Mouse (Mus musculus) c-Kit-positive CD71-positive TER-119-negative erythroid progenitor cells, embryonic 14.5 days (primary cell): ENCODE results near the gene Setd1a.
A peak's percentile ranks its signal among the peaks of the same experiment; 100 is the strongest.
"Not testable (repeated sequence)": the region's sequence is repeated elsewhere in the genome, so short reads cannot be mapped to it uniquely, and the experiment has no call there.

Experiments
- DNase-seq: peaks from one replicate; pipeline ENCODE4 v3.0.0-alpha.2; 2013; ENCODE audit warnings: low read depth

The Setd1a gene

DNA sequence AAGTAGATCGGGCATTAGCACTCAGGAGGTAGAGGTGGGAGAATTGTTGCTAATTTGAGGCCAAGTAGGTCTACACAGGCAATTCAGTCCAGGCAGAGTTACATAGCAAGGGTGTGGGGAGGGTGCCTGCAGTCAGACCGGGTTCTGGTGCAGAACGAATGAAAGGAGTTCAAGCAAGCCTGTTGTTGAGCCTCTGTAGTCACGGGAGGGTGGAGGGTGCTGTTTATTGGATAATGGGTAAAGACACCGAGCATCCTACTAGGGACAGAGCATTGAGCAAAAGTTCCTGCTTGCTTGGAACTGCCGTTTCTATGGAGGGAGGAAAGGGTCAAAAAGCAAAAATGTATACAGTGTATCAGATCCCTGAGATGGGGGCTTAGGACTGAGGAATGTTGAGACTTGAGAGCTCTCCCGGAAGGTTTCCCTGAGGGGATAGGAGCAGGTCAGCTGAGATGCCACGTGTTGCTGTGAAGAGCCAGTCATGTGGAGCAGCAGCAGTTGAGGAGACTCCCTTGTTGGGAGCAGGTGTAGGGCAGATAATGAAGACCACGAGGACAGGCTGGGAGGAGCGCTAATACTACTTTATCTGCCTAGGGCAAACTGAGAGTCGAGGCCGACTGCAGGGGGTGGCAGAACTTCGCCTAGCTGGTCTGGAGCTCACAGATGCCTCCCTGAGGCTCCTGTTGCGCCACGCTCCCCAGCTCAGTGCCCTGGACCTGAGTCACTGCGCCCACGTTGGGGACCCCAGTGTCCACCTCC, 9.4 kb upstream of the Setd1a start:
- peak; percentile 87 for DNase-seq

DNA sequence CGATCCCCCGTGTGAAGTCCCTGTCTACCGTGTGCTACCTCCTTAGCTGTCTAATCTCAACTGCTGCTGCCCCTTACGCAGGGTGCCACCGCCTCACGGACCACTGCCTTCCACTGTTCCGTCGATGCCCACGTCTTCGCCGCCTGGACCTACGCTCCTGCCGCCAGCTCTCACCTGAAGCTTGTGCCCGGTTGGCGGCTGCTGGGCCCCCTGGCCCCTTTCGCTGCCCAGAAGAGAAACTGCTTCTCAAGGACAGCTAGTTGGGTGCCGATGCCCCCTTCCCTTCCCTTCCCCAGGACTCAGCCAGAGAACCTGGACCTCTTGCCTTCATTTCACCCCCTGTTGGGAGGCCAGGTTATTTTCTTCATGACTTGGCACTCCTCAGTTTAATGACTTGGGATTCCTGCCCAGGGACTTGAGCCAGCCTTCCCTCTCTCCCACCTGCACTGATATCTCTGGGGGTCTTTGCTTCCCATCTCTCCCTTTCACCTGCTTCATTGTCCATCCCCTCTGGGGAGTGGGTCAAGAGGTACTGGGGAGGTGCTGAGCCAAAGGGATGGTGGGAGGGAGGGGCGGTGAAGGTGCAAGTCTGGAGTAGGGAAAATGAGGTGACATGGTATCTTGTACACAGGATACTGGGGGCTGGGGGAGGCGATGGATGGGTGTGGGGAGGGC, 8.7 kb upstream of the Setd1a start:
- no peak for DNase-seq

DNA sequence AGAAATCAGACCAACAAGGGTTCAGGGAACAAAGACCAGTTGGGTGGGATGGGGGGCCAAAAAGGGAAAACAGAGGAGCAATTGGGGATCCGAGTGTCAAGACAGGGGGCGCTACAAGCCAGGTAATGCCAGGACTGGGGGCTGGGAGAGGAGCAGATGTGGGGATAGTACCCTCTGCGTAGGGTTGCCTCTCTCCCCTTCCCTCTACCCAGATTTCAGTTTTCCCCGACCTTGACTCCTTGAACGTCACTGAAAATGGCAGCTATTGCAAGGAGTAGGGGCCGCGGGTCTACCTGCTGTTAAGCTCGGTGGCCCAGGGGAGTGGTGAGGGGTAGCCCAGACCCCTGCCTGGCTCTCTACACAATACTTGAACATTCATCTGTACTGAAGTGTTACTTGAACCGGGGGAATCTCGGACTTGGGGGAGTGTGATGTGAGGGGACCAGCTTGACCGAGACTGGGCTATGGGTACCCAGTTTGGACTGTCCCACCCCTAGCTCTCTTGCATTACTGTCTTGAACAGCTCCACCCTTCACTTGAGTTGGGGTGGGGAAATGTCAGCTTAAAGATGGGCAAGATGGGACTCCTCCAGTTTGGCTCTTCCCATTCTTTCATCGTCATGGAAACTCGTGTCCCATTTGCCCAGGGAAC, 8.0 kb upstream of the Setd1a start:
- DNase-seq: no peak

GRCm38 (mm10) chr7:127768997-127769593, 7.4 kb upstream of the Setd1a start:
- peak; percentile 55 for DNase-seq

DNA sequence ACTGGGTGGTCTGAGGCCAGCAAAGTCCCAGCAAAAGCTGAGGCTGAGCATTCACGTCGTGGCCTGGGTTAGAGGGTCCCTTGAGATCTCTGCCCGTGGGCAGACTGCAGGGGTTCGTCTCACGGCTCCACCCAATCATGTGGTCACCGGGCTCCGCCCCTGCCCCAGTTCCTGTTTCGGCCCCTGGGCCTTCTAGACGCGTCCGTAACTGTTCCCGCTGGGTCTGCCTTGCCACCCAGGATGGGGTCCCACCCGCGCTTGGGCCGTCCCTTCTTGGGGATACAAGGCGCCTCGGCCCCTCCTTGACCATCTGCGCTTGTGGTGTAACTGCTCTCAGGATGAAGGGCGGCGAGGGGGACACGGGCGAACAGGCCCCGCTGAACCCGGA, 6.8 kb upstream of the Setd1a start, which contains the start of gene Orai3:
Gene Orai3, plus strand, starts transcription at position 165 of the 388 bp plus-strand sequence.
- no peak for DNase-seq

DNA sequence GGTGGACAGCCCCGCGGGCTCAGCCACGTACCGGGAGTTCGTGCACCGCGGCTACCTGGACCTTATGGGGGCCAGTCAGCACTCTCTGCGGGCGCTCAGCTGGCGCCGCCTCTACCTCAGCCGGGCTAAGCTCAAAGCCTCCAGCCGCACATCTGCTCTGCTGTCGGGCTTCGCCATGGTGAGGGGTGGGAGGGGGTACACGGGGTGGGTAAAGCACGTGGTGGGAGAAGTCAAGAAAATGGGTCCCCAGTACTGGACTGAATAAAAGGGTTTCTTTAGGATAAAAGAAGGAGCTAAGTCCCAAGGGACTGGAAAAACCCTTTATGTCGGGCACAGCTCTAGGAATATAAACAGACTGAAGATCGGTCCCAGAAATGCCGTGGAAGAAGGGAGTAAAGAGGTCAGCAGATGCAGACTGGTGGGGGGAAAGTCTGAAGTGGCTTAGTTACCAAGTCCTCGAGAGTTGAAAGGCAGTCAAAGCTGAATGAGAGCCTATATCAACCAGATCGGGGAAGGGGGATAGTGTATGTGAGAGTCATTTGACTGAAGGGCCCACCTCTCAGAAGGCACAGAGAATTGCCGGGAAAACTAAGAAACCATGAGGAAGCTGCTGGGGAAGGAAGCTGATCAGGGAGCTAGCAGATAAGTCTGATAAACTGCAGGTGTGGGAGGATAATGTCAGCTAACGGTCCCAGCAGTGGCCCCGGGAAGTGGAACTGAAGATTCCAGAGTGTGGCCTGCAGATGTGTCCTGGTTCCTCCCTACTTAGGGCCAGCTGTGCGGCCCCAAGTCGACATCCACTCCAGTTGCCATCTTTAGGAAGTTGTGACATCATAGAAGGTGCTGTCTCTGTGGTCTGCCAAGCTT, 6.2 kb upstream of the Setd1a start:
- no peak for DNase-seq

GRCm38 (mm10) chr7:127771262-127771661, 5.2 kb upstream of the Setd1a start:
- no peak for DNase-seq

- no peak for DNase-seq
Measured at GRCm38 (mm10) chr7:127772080-127772479, 4.4 kb upstream of the Setd1a start.

DNA sequence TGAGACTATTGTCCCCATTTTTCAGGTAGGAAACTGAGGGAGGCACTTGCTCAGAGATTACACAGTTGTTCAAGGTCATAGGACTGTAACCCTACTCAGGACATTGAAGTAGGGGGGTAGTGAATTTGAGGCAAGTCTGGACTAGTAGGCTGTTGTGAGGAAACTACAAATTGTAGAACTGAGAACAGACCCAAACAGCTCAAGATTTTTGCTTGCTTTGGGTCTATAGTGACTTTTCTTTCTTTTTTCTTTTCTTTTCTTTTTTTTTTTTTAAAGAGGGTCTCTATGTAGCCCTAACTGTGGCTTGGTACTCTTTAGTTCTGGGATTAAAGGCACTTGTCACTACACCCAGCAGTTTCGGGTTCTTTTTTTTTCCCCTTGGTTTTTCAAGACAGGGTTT, 3.9 kb upstream of the Setd1a start:
- DNase-seq: no peak

DNA sequence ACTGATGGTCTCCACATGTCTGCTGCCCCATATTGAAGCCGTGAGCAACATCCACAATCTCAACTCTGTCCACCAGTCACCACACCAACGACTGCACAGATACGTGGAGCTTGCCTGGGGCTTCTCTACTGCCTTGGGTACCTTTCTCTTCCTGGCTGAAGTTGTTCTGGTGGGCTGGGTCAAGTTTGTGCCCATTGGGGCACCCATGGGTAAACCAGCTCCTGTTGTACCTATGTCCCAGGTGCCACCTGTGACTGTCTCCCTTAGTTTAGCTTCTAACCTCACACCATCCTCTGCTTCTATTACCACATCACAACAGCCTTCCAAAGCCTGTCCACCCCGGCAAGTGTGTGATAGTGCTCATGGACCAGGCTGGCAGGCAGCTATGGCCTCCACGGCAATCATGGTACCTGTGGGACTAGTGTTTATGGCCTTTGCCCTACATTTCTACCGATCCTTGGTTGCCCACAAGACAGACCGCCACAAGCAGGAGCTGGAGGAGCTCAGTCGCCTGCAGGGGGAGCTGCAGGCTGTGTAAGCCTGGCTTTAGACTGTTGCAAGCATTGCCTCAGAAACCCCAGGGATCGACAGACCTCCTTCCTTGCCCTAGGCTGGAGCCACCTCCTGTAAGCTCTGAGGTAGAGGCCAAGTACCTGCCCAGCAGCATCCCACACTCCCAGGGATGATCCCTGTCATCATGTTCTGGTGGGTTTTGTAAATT, 2.6 kb upstream of the Setd1a start:
- peak; percentile 82 for DNase-seq

DNA sequence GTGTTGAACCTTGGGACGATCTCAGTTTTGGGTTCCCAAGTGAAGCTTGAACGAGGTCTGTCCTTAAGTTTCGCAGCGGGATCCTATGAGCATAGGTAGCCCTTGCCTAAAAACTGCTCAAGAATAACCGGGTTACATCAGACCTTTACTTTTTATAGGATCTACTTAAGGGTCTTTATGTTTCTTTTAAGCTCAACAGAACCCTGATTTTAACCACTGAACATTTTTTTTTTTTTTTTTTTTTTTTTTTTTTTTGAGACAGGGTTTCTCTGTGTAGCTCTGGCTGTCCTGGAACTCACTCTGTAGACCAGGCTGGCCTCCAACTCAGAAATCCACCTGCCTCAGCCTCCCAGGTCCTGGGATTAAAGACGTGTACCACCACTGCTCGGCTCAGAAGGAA, 633 bp upstream of the Setd1a start:
- DNase-seq: not testable (repeated sequence)

GRCm38 (mm10) chr7:127776878-127777473, 506 bp downstream of the Setd1a start:
- peak; percentile 96 for DNase-seq

DNA sequence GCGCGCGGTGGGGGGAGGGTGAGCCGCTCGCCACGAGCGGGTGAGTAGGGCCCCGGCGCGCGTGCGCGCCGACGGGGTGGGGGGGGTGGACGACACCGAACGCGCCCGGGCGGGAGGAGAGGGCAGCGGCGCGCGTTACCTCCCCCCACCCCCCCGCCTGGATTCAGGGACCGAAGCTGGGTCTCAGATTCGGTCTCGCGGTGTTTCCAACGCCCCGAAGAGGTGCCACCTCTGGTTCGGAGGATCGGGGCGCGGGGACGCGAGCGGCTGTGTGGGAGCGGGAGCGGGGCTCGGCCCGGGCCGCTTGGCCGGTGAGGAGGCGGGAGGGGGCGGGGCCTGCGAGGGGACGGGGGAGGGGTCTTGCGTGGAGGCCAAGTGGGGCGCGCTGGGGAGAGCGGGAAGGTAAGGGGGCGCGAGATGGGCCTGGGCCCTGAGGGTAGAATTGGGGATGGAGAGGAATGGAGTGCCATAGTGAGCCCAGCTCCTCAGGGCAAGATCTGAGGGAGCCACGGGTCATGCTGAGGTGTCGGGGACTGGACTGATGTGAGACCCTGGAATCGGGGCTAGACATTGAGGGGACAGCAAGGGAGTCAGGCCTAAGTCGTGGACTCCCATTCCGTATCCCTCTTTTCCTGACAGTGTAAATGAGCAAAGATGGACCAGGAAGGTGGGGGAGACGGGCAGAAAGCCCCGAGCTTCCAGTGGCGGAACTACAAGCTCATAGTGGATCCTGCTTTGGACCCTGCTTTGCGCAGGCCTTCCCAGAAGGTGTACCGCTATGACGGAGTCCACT, 1.2 kb downstream of the Setd1a start:
- no peak for DNase-seq

DNA sequence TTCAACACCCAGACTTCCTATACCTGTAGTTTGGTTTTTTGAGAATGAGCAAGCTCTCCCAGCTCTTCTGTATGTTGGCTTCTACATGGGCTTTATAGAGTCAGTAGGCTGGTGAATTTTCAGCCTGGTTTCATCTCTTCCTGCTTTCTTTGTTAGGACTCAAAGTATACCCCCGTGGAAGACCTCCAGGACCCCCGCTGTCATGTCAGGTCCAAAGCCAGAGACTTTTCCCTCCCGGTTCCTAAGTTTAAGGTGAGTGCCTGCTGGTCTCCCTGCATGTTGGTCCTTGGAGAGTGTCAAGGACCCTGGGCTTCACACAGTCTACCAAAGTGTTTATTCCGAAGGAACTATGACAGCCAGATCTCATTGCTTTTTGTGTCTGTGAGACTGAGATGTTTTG, 1.9 kb downstream of the Setd1a start:
- DNase-seq: no peak

GRCm38 (mm10) chr7:127785308-127785707, 8.8 kb downstream of the Setd1a start, which contains the start of gene Gm49388:
Gene Gm49388, plus strand, starts transcription at chr7:127785608.
- DNase-seq: no peak

GRCm38 (mm10) chr7:127797076-127797845, 20.8 kb downstream of the Setd1a start:
- DNase-seq: no peak

GRCm38 (mm10) chr7:127798591-127798990, 22.1 kb downstream of the Setd1a start:
- DNase-seq: no peak

DNA sequence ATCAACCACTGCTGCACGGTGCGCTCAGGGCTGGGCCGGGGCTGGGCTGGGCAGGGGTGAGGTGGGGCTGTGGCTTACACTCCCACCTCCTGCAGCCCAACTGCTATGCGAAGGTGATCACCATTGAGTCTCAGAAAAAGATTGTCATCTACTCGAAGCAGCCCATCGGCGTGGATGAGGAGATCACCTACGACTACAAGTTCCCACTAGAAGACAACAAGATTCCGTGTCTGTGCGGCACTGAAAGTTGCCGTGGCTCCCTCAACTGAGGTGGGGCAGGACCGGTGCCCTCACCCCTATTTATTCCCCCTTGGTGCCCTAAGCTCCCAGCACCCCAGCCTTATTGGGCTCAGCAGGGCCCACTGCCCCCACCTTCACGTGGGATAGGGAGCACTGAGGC, 22.7 kb downstream of the Setd1a start:
- no peak for DNase-seq

- DNase-seq: no peak
Measured at GRCm38 (mm10) chr7:127799738-127800137, 23.3 kb downstream of the Setd1a start.
